Mouse (Mus musculus): ENCODE data around the gene Tmem164.

Gene Tmem164

DNA sequence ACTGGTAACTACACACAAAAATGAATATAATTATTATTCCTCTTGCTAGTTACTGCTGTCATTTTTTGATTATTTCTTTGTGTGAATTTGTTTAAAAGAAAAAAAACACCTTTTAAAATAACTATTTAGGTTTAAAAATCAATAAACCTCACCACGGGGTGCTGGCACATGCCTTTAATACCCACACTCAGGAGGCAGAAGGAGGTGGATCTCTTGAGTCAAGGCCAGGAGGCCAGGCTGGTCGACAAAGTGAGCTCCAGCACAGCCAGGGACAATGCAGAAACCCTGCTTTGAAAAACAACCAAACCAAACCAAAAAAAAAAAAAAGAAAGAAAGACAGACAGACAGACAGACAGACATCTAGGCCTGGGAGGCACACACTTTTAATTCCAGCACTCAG, 12.1 kb downstream of the Tmem164 start:
- no peak for DNase-seq

DNA sequence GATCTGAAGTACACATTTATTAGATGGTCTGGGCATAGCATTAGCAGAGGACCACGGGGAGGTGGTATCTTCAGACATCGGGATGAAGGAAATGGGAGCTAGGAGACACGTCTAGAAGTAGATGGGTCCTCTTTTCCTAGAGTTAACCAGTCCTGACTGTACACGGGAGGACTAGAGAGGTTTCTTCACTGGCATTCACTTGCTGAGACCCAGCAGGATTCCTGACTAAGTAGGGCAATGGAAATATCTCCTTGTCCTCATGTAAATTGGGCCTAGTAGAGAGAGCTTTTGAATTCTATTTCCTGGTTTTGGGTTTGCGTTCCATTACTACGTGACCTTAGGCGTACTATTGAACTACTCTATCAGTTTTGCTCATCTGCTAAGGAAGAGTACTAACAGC, 13.1 kb downstream of the Tmem164 start:
- no peak for DNase-seq

DNA sequence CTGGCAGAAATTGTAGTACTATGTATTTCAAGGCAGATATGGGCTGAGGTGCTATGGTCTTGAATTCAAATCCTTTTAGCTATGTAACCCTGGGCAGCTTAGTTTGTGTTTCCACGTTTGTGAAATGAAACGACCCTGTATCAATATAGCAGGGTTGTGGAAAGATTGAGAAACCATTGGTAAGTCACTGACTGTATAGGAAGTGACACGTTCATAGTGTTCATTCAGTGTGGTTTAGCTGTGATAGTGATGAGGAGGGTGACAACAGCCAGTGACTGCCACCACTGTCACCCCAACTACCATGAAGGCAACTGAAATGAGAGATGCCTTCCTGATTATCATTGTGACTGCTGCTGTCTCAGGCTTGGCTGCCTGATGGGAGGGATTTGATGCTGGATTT, 13.7 kb downstream of the Tmem164 start:
- DNase-seq, result no peak

DNA sequence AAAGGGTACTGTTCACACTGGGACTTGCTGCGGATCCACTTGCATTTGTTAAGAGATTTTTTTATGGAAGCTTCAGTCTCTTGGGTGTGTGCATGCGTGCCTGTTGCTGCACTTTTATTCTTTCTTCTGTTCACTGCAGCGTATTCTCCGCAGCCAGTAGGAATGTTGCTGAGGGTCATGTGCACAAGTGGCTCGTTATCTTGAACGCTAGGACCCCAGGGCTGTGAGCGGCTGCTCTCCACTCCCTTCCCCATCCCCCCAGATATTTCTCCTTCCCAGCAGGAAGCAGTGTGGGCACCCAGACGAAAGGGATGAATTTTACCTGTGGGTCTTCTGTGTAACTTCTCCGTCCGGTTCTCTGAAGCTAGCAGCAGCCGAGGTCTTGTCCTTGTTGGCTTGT, 15.6 kb downstream of the Tmem164 start:
- DNase-seq, result no peak

DNA sequence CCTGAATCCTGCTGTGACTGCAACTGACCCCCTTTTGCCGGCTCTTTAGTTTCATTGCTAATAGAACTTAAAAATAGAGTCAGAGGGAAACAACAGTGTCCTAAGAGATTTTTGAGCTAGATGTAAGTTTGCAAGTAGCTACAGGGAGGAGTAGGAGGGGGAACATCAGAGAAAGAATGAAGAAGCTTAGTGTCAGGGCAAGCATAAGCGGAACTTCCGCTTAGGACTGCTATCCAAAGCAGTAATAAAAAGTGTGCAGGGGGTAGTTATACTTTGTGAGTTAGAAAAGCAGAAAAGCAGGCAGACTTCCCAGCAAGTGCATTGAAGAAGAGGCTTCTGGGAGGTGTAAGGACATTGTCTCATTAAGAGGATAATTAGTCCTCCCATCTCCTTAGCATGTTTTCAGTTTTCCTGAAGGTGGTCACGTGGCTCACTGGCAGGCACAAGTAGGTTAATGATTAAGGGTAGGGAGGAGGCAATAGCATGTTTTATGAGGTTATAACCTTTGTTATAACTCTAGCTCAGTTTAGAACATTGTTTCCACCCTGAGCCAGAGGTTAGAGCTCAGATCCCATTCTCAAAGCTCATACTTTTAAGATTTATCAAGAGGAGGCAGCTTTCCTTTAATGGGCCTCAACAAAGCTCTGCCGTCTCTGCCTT, 16.5 kb downstream of the Tmem164 start:
- DNase-seq, result no peak

DNA sequence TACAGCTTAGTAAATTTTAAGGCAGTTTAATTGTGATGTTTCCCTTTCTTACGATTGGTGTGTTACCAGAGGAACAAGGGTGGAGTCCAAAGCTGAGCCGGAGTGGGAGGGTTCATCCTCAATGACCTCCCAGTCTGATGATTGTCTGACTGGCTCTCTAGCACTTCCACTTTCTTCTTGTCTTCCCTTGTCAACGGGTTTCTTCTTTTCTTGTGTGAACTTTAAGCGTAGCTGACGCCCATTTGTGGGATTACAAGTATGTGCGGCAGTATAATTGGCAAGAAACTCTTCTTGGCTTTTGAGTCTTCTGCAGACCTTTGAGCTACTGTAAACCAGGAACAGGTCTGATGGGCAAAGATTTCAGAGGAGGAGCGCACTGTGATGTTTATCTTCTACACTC, 17.0 kb downstream of the Tmem164 start:
- DNase-seq, result no peak

DNA sequence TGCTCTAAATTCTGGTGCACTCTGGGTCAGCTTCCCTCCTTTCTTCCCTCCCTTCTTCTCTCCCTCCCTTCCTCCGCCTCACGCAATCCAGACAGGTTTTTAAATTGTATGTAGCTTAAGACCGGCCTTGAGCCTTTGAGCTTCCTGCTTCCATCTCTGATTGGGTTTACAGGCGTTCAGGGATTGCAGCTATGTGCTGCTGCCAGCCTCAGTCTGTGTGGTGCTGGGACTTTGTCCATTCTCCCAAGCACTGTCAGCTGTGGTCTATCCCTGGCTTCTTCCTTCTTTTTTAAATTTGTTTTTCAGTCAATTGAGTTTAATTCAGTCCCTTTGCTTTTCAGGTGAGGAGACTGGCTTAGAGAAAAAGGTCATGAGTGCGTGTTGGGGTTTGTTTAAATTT, 20.9 kb downstream of the Tmem164 start:
- no peak for DNase-seq

DNA sequence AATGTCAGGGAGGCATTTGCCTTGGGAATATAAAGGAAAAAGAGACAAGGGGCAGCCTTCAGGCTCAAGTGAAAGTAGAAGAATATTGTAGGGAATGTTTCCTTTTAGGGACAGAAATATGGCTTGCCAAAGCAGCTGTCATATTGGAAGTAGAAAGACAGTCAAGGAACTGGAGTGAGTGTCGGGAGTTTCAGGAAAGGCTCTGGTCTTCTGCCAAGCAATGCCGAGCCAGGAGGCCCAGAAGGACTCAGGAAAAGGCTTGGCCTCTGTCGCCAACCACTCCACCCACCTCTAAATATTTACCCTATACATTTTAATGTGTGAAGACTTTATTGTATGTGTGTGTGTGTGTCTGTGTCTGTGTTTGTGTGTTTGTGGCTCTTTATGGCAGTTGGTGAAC, 21.4 kb downstream of the Tmem164 start:
- DNase-seq, result peak; percentile 42

DNA sequence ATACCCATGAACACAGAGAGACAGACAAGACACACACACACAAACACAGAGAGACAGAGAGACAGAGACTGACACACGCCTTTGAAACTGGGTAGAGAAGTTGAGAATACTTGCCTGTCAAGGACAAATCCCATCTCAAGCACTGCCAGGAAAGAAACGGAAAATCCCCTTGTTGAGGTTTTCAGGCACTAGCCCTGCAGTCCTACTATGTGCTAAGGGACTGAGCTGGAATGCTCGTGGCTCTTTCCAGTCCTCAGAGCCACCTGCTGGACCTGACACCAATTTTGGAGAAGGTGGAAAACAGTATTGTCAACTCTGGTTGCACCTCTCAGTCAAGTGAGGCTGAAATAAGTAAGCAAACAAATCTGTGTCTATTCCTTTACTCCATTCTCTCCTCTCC, 22.7 kb downstream of the Tmem164 start:
- no peak for DNase-seq

DNA sequence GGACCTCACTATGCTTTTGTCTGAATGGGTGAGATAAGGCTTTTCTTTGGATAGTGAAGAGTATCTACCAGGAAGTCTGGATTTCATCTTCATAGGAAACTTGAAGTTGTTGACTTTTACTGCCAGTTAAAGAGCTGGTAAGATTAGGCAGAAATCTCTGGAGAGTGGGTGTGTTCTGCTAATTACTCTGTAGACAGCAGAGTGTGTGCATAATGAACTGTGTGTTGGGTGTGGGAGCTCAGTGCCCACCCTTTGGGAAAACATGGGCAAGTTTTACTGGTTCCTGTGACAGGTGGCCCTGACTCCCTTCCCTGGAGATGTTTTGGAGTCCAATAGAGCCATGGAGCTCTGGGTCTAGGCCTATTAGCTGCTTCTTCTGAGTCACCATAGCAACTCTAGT, 27.1 kb downstream of the Tmem164 start:
- DNase-seq, result no peak

DNA sequence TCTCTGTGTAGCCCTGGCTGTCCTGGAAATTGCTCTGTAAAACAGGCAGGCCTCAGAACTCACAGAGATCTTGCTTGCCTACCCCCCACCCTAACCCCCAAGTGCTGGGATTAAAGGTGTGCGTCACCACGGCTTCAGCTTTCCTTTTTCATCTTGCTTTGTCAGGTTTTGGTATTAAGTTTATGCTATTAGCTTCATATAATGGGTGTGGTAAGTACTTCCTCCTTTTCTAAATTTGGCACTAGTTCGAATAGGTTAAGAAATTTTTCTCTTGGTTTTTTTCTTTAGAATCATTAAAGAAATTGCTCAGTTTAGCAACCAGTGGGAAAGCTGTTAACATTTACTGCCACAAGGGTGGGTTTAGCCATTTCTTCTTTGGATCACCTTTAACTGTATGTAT, 34.8 kb downstream of the Tmem164 start:
- DNase-seq, result no peak

DNA sequence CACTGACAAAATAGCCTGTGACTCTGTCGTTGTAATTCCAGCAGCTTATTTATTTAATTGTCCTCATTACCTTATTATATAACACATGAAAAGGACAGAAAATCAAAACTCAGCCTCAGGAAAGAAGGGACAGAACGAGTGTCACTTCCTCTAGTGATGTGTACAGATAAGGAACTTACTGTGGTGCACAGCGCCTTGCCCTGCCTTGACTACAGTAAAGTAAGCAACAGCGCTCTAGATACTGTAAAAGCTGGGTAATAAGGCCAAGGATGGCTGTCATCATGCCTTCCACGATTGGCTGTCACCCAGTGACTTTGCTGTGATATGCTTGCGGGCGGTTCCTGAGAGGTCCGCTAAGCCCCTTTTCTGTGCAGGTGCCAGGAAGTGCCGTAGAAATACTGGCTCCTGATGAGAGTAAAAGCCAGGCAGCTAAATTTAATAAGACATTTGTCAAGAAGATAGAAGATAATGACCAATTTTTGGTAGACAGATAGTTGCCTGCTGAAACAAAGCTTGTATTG, 36.8 kb downstream of the Tmem164 start:
- no peak for DNase-seq

DNA sequence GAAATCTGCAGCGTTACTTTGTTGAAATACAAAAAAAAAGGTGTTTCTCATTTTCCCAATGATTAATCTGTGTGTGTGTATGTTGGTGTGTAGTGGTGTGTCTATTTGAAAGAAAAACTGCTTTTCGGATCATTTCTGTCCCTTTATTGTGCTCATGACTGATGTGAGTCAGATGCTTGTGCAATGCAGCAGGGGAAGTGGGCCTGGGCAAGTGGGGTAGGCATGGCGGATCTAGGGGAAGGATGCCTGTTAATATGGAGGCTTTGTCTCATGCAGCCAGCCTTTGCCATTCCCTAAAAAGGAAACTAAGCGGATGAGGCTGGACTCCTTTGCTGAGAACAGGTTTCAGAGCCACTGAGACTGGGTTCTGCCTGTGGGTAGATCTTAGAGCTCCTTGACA, 37.6 kb downstream of the Tmem164 start:
- DNase-seq, result no peak

DNA sequence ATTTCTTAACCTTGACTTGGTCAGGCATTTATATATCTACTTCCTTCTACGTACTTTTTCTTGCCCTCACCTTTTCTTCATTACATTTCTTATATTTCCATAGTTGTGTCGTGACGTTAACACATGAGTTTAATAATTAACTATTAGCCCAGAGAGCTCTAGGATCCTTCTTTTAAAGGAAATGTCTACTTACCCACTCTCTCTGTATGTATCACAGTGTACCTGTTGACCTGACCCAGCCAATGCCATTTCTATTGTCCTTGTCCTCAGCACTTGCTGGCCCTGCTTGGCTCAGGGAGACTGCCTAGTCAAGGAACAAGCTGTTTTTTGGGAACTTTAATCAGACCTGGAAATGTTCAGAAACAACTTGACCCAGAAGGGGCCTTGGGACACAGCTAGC, 40.7 kb downstream of the Tmem164 start:
- DNase-seq, result no peak

DNA sequence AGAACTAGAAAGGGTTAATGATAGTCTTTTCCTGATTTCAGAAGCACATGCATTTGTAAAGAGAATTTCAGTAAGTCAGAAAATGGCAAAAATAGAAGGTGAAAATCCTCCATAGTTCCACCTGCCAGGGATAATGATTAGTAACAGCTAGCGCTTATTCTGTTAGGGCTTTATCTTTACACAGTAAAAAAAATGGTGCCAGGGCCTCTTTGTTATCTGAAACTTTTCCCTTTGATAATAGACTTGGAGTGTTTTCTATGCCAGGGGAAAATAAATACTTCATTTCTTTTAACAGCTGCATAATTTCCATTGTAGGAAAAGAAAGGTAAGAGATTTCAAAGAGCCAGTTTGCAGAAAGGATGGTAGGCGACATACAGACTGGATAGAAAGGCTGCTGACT, 43.0 kb downstream of the Tmem164 start:
- DNase-seq, result no peak

DNA sequence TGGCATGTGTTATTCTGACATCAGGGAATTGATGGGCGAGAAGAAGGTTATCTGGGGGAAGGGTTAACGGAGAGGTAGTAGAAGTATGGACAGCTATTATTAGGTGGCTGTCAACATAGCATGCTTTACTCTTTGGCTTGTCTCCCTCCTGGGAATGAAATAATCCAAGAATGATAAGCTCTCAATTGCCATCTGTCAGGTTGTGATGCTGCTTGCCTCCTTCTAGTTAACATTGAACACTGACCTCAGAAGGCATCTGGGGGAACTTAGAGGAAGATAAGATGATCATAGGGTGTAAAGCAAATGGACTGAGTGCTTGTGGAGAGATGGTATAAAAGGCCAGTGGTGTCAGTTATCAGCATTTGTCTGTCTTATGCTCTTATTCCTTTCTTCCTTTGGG, 44.4 kb downstream of the Tmem164 start:
- no peak for DNase-seq

DNA sequence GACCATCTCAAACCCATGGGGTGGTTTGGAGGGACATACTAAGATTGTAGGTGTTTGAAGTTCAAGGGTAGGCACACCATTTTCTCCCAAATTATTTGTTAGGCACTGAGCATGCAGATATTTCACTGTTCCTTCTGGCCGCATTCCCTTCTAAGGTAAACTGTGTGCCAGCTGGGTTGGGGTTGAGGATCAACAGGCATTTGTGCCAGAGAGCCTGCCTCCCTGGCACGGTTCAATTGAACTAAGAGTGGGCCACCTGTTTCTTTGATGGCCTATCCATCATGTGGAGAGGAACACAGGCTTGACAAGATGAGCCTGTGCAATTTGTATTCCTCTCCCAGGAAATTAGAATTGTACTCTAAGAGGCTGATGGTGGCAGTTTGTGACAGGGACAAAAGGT, 45.1 kb downstream of the Tmem164 start:
- DNase-seq, result no peak

DNA sequence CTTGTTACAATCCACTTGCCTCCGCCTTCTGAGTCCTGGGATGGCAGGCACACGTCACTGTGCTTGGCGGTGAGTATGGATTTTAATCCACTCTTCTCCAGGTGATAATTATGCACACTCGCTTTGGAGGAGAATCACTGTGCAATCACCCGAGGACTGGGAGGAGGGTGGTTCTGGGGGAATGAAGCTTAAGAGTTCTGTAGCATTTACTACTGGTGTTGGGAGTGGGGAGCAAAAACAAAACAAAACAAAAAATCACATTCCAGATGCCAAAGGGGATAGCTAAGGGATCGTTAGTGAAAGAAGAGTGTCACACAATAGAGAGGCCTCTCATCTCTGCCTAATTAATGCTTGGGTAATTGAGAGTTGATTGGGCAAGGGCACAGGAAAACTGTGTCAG, 46.6 kb downstream of the Tmem164 start:
- DNase-seq, result no peak

DNA sequence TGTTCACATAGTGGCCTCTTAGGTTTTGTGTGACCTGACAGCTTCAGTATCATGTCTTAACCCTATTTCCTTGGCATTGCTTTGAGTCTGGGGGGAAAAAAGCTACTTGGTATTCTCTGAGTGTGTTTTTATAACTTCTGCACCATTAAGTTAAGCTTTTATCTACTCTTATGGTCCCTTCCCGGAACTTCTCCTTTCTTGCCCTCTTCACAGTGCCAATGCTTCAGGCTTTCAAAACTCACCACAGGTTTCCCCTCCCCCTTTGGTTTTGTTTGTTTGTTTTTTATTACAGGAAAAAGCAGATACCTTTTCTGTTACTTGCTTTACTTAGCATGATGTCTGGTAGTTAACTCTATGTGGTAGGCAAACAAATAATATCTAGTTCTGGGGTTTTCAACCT, 47.8 kb downstream of the Tmem164 start:
- DNase-seq, result no peak

DNA sequence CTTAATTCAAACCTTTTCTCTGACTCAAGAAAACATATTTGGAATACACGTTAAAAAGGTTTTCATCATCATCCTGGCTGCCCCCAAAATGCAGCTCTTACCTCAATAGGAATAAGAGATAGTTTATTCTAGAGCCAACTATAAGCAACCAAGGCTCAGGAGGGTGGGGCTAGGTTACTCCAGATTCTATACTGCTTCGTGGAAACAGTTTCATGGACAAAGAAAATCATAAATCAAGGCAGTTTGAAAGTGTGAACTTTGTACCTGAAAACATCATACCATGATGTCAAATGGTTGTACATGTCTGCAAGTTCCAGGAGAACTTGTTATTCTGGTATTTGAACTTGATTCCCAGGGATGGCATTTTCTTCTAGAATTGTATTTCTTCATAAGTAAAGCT, 48.3 kb downstream of the Tmem164 start:
- DNase-seq, result no peak

DNA sequence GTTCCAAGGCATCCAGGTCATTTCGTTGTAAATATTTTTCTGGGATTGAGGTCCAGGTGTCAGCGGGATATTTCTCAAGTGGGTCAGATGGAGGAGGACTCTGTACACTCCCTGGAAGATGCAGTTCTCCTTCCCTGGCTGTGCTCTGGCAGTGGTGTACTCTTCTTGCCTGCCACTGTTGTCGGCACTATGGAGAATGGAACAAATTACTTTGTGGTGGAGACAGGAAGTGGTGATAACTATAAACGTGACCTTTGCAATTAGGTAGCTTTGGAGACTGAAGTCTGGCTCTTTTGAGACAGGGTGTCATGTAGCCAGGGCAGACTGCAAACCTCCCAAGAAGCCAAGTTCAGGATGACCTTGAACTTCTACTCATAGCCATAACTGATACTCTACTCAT, 55.9 kb downstream of the Tmem164 start:
- DNase-seq, result no peak

DNA sequence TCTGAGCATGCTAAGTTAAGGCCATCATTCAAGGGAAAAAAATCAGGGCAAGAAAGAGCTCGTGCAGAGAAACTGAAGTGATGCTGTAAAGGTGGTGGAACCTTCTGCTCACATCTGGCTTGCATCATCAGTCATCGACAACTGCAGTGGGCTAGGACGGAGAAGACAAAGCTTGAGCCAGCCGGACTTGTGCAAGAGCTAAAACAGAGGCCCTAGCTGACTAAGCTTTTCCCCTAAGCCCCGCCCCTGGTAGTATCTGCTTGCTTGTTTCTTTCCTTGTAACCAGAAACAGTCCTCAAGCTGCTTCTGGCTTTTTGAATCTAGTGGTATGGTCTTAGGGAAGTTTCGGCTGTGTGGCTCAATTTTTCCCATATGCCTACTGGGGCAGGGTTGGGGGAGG, 56.5 kb downstream of the Tmem164 start:
- DNase-seq, result peak; percentile 53

DNA sequence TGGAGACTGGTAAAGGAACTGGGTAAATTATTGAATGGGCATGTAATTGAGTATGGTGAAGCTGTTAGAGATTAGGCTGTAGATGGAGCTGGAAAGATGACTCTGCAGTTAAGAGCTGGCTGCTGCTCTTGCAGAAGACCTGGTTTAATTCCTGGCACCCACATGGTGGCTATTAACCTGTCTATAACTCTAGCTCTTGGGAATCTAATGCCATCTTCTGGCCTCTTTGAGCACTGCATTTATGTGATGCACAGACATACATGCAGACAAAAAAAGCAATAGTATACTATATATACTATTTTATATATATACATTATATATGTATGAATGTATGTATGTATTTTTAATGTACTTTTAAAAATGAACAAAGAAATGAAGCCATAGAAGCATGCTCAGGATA, 66.2 kb downstream of the Tmem164 start:
- no peak for DNase-seq

DNA sequence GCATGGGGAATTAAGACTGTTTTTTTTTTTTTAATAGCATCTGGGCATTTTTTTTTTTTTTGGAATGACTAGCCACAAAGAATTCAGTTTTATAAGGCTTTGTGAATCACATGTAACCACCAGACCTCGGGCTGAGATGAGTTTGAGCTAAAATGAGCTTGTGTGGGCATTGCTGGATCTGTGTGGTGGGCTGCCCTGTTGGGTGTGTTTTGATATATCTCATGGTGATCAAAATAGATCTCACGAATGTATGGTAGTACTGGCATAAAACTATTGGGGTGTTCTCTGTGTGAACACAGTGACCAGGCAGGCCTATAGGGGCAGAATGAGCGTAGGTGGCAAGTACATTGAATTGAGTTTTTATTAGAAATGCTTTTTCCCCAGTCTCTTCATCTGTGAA, 67.4 kb downstream of the Tmem164 start:
- DNase-seq, result no peak

DNA sequence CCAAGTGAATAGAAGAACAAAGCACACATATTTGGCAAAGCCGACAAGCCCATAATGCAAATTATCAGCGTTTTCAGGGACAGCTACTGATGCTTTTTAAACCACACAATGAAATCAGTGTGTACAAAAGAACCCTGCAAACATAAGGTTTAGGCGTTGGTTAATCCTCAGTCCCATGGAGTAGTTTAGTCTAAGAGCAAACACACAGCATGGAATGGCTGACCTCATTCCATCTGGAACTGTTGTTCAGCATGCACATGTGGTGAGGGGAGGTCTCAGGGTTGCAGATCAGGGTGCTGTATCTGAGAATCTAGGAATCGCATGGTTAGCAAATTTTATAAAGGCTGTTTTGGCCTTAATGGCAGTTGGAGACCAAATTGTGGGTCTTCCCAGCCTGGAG, 69.6 kb downstream of the Tmem164 start:
- no peak for DNase-seq

DNA sequence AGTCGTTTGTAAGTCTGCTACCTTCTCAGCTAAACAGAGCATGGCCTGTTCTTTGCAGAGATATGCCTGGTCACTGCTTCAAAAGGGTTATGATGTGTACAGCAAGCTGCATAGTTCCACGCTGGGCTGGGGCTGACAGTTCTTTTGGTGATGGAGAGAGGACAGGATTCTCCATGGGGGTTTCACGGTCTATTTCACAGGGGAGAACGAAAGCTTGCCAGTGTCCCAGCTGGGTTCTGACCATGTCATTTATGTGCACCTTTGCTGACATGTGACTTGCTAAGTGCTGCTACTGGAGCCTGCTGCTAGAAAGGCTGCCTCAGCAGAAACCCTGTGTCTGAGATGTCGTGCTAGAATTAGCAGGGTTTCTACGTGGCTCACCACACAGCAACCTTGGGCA, 74.3 kb downstream of the Tmem164 start:
- no peak for DNase-seq

Measured in lung, postnatal 10 days (tissue).